Mouse (Mus musculus): ENCODE data around the gene Spock1.

DNA sequence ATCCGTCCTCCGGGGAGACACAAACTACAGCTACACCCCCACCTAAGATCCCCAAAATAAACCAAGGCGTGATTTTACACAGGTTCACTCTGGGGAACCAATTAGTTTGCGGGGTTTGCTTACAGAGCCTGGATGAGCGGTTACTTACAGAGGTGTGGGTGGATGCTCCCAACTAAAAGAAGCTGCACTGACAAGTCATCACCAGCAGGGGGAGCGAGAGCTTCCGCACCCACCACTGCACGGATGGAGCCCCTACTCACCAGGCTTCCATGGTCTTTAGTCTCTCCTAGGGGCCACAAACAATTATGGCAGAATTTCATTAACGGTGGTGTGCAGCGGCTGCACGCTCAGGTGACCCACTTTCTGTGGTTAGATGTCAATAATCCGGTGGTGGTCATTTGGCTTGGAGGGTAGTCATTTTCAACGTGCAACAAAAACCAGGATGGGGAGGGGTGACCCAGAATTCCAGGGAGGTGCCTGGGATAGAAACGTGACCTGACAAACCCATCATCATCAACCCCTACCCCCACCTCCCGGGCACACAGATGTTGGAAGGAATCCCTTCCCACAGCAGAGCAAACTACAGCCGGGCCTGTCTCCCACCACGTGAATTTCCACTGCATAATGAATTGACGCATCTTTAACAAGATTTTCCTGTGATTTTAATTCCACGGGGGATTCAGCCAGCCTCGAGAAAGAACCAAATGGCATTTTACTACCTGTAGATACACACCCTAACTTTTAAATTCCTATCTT lies 186.4 kb downstream of the Spock1 start:
- TF ChIP-seq POLR2A (IDR thresholded peaks at IDR 0.05; ENCODE audit: low read depth, low read length) = no peak
- no peak for TF ChIP-seq CTCF (IDR thresholded peaks at IDR 0.05; ENCODE audit: extremely low read depth, insufficient read depth, insufficient read length, insufficient replicate concordance)

Data from spleen, adult 2 months (tissue).